Mouse (Mus musculus) layer of hippocampus, adult 18-20 months (tissue): ENCODE measurements around the gene Htr1f. TPM values are rescaled to one million over a fixed set of nuclear protein-coding genes. Genes with fewer than 3 reads are reported as not detected.
"Not testable (repeated sequence)": the region's sequence is repeated elsewhere in the genome, so short reads cannot be mapped to it uniquely, and the experiment has no call there.

Experiments
- DNase-seq, 2 experiments: peaks; one replicate each; pipeline ENCODE4 v3.0.0; 2022; ENCODE audit warnings: low spot score in 2 of 2
- long read RNA-seq: library from polyadenylated mRNA; stranded (forward); transcript quantifications from one replicate; pipeline ENCODE4 v2.0.0, GENCODE M21; 2021
- total RNA-seq, 2 experiments: library from RNA; stranded (reverse); gene quantifications; 2 replicates each; pipeline ENCODE4 v1.2.3; 2021

Gene Htr1f
- total RNA-seq = 1 to 10 TPM; 4.4 to 5.8 TPM
- long read RNA-seq, partial matches to known transcripts = 0 of 2 reads
- long read RNA-seq, other reads (novel, unspliced or antisense) = 0 of 2 reads

- no peak for DNase-seq
These were observed at the start of gene Htr1f for GRCm38 (mm10) chr16:65105184-65105931. Htr1f (minus strand) TSS chr16:65105854.

DNA sequence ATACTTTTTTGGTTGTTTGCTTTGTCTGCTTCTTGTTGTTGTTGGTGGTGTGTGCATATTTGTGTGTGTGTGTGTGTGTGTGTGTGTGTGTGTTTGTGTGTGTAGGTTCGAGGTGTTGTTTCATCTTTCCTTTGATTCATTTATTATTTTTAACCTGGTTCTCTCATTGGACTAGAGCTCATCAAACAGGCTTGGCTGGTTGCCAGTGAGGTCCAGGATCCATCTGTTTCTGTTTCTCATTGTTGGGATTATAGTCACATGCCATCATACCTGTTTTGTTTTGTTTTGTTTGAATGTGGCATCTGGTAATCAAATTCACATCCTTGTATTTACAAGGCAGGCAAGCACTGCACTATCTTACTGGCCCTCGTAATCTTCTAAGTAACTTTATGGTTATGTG is 34.1 kb upstream of the Htr1f start:
- DNase-seq = no peak

GRCm38 (mm10) chr16:65129391-65129790 is 23.7 kb upstream of the Htr1f start:
- no peak for DNase-seq

- DNase-seq = no peak
These were observed 22.2 kb upstream of the Htr1f start for GRCm38 (mm10) chr16:65127846-65128245.

DNA sequence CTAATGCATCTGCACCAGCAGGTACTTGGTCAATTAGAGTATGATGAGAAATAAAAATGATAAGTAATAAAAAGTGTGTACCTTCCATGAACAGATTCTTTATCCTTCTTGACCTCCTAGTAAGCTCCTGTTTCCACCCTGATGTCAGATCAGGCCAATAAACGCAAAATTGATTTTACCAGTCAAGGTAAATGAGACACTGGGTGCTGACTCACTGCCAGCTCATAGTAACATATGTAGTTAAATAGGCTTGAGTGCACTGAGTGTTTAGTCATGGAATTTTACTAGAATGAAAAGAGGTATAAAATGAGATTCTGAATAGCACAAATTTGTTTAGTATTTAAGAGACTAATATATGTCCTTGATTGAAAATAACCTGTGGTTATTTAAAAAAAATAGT is 6.6 kb upstream of the Htr1f start:
- DNase-seq = no peak

DNA sequence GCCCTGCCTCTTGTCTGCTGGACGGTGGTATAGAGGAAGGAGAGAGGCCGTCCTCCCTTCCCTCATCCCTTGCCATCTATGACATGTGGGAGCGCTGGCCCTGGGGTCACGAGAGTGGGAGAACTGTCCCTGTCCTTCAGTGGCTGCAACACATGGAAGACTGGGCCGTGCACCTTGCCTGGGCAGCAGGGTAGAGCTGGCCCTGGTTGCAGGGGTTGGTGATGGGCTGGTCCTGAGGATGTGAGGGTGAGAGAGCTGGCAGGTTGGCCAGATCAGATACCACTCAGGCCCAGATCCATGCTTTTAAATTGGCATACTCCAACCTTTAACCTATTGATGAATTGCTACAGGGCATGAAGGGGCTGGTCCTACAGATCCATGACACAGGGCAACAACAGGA is 12.1 kb downstream of the Htr1f start:
- no peak for DNase-seq

DNA sequence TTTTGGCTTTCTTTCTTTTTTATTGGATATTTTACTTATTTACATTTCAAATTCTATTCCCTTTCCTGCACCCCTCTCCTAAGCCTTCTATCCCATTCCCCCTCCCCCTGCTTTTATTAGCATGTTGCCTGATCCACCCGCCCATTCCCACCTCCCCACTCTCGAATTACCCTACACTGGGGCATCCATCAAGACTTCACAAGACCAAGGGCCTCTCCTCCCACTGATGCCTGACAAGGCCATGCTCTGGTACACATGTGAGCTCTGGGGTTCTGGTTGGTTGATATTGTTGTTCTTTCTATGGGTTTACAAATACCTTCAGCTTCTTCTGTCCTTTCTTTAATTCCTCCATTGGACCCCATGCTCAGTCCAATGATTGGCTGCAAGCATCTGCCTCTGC is 22.2 kb downstream of the Htr1f start:
- DNase-seq = no peak

DNA sequence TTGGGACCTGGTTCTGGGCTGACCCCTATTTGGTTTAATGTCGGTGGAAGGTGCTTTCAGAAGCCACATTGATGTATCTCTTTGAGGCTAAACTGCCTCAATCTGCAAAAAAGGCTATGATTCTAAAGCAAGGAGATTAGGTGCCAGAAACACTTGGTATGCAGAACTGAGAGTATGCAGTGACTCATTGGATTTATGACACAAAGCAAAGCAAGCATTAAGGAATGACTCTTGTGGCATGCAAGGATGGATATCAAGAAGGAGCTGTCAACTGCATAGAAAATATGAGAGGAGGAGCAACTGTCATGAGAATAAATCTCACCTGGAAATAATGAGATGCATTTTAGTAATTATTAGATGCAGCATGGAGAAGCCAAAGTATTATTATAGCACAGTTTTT is 35.8 kb downstream of the Htr1f start:
- no peak for DNase-seq

GRCm38 (mm10) chr16:65066264-65066663 is 39.4 kb downstream of the Htr1f start:
- DNase-seq = no peak

- not testable (repeated sequence) for DNase-seq
These were observed 67.8 kb downstream of the Htr1f start for GRCm38 (mm10) chr16:65037660-65038425.

GRCm38 (mm10) chr16:65029675-65030074 is 76.0 kb downstream of the Htr1f start:
- DNase-seq = peak; percentile 56 to 81

DNA sequence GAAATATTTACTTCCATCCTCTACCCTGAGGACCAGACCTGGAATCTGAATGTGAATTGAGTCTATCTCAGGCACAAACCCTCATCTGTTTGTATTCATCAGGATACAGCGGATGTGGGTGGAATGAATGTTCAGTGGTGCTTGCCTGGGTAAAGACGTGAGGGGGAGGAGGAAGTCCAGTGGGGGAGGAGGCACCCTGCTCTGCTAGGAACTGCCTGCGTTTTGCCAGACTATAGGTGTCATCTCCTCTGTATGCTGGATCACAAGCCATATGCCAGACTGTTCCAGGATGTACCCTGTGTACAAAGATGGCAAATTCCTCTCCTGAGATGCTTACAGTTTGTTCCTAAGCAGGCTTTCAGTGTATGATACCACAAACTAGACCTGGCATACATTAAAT is 83.3 kb downstream of the Htr1f start:
- peak in 1 of 2 experiments; percentile 34 for DNase-seq

DNA sequence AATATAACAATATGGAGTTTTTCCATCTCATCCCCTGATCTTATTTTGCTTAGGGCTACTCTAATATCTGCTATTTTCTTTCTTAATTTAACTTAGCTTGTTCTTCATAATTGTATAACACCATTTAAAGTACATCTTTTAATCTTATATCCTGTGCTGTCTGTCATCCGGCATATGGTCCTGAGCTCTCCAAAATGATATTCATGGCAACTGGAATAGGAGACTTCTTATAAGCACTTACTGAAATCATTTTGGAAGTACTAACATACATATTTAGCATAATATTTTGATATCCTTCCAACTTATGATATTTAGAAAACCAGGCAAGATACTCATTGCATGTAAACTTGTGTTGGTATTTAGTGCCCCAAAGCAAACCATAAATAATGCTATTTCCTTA is 86.9 kb downstream of the Htr1f start:
- no peak for DNase-seq

GRCm38 (mm10) chr16:65018134-65018533 is 87.5 kb downstream of the Htr1f start:
- no peak for DNase-seq

DNA sequence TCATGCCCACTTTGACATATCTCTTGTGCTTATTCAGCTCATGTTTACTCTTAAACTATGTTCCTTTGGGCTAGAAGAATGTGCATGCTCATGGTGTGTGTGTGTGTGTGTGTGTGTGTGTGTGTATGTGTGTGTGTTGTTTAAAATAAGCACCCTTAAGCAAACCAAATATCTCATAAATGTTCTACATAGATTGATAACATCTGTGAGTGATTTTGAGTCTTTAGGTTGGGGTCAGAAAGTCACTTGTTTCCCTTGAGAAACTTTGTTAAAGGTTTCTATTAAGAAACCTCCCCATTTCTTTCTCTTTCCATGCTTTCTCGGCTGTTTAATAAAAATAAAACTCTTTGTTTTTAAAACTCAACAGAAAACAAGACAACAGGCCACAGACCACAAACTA is 88.1 kb downstream of the Htr1f start:
- DNase-seq = no peak

- DNase-seq = no peak
These were observed 90.4 kb downstream of the Htr1f start for GRCm38 (mm10) chr16:65015241-65015640.

GRCm38 (mm10) chr16:65001993-65002821 is 103.4 kb downstream of the Htr1f start:
- peak in 1 of 2 experiments; percentile 26 for DNase-seq

DNA sequence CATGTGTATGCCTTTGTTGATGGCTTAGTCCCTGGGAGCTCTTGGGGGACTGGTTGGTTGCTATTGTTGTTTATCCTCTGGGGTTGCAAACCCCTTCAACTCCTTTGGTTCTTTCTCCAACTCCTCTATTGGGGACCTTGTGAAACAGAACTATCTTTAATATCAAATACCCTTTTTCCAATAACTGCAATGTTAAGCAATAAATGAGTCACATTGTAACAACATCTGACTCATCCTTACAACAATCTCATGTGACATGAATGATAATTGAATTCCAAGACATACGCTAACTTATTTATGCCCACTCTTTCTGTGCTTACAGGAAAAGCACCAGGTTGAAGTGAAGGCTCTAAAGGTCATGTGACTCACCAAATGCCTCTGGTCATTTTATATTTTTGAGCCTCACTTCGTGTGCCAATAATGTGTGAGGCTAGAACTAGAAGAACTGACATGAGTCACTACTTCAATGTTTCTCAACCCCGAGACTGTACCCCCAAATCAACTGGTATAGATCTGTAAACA is 116.3 kb downstream of the Htr1f start:
- DNase-seq = no peak

DNA sequence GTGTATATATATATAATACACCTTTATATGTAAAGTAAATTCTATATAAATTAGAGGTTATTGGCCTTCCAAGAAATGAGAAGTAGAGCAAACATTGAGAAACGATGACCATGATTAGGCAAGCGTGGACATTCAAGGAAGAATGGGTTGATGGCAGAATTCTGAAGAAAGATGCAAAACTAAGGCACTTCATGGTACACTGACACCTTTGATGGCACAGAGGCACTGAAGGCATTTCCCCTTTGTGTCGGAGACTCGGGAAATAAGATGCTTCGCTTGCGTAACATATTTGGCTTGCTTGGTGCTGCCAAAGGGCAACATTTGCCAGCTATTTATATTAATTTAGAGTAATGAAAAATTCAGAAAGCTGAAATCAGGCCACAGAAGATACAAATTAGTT is 118.1 kb downstream of the Htr1f start:
- DNase-seq = no peak

- DNase-seq = no peak
These were observed 118.6 kb downstream of the Htr1f start for GRCm38 (mm10) chr16:64987049-64987448.

- peak in 1 of 2 experiments; percentile 15 for DNase-seq
These were observed 131.0 kb downstream of the Htr1f start for GRCm38 (mm10) chr16:64974636-64975035.
